Mouse (Mus musculus): ENCODE results near the gene Cpsf4l.

- TF ChIP-seq GATA1 (IDR thresholded peaks at IDR 0.05; ENCODE audit: low read length) (no peak), TAL1 (IDR thresholded peaks at IDR 0.05; ENCODE audit: low read length) (no peak)
Observed at GRCm38 (mm10) chr11:113691318-113691717, 18.5 kb downstream of the Cpsf4l start.

Data from erythroblast, embryonic 14.5 days (primary cell).